Mouse (Mus musculus) myocyte (in vitro differentiated cells): ENCODE data around the gene Synj2.

ENCODE experiments used
- CEBPB ChIP-seq: IDR thresholded peaks from 2 replicates; pipeline ENCODE4 v1.6.1; 2011; ENCODE audit warnings: mild to moderate bottlenecking, moderate library complexity; ENCODE audit not compliant: poor library complexity, insufficient read depth, severe bottlenecking
- E2F4 ChIP-seq: IDR thresholded peaks from one replicate; pipeline ENCODE4 v1.6.1; 2011; ENCODE audit warnings: mild to moderate bottlenecking, control low read depth, moderate library complexity; ENCODE audit not compliant: insufficient read depth
- MAX ChIP-seq: IDR thresholded peaks from one replicate; pipeline ENCODE4 v1.6.1; 2011; ENCODE audit warnings: low read depth, mild to moderate bottlenecking, control low read depth
- MYOD1 ChIP-seq, 3 experiments: IDR thresholded peaks; one replicate each; pipeline ENCODE4 v1.6.1; 2011; ENCODE audit warnings: control low read depth in 2 of 3, low read depth in 2 of 3, mild to moderate bottlenecking in 2 of 3, moderate library complexity in 1 of 3; ENCODE audit not compliant: insufficient read length in 2 of 3, control insufficient read depth in 1 of 3
- MYOG ChIP-seq, 3 experiments: IDR thresholded peaks; one replicate each; pipeline ENCODE4 v1.6.1; 2011; ENCODE audit warnings: control low read depth in 2 of 3, low read depth in 2 of 3, mild to moderate bottlenecking in 2 of 3; ENCODE audit not compliant: insufficient read length in 2 of 3, control insufficient read depth in 1 of 3, insufficient read depth in 1 of 3
- POLR2A ChIP-seq: IDR thresholded peaks from one replicate; pipeline ENCODE4 v1.6.1; 2011; ENCODE audit warnings: low read depth, mild to moderate bottlenecking, control low read depth, moderate library complexity; ENCODE audit not compliant: insufficient read length
- POLR2AphosphoS2 ChIP-seq: IDR thresholded peaks from one replicate; pipeline ENCODE4 v1.6.1; 2011; ENCODE audit warnings: low read depth, control low read depth; ENCODE audit not compliant: insufficient read length
- SRF ChIP-seq: IDR thresholded peaks from one replicate; pipeline ENCODE4 v1.6.1; 2011; ENCODE audit warnings: low read depth; ENCODE audit not compliant: control insufficient read depth, insufficient read length
- TCF12 ChIP-seq: IDR thresholded peaks from one replicate; pipeline ENCODE4 v1.6.1; 2011; ENCODE audit warnings: mild to moderate bottlenecking, control low read depth; ENCODE audit not compliant: poor library complexity, insufficient read depth, severe bottlenecking
- USF1 ChIP-seq: IDR thresholded peaks from one replicate; pipeline ENCODE4 v1.6.1; 2011; ENCODE audit warnings: low read depth, mild to moderate bottlenecking, control low read depth, moderate library complexity

- TF ChIP-seq POLR2A, result no peak
- peak in 2 of 3 experiments; percentile 83 to 86 for TF ChIP-seq MYOD1 (IDR thresholded peaks at IDR 0.05; ENCODE audit: control insufficient read depth in 1 of 3, insufficient read length in 2 of 3, low read depth in 2 of 3)
- TF ChIP-seq USF1, result no peak
- no peak for TF ChIP-seq POLR2AphosphoS2
- TF ChIP-seq TCF12, result no peak
- TF ChIP-seq MYOG (IDR thresholded peaks at IDR 0.05; ENCODE audit: control insufficient read depth in 1 of 3, insufficient read depth in 1 of 3, insufficient read length in 2 of 3, low read depth in 2 of 3), result peak in 2 of 3 experiments; percentile 82 to 89
- no peak for TF ChIP-seq MAX
- TF ChIP-seq E2F4, result no peak
- TF ChIP-seq CEBPB, result no peak
- TF ChIP-seq SRF, result no peak
These were observed 121.7 kb downstream of the Synj2 start for GRCm38 (mm10) chr17:6062793-6063192.
